Mouse (Mus musculus) small intestine, adult 2 months (tissue): Measurements from ENCODE around the gene Ezh2.

Source experiments
- CTCF ChIP-seq: fragments of 200-500 bp; IDR thresholded peaks from 2 replicates; pipeline ENCODE4 v1.5.1; 2012; ENCODE audit warnings: low read depth, mild to moderate bottlenecking, control low read depth, inconsistent platforms, low read length, moderate library complexity, mixed read lengths; ENCODE audit not compliant: insufficient replicate concordance, insufficient read length; ENCODE audit errors: extremely low read depth
- POLR2A ChIP-seq: fragments of 200-500 bp; IDR thresholded peaks from 2 replicates; pipeline ENCODE4 v1.6.1; 2012; ENCODE audit warnings: low read depth, mild to moderate bottlenecking, control low read depth, inconsistent platforms, low read length, moderate library complexity

DNA sequence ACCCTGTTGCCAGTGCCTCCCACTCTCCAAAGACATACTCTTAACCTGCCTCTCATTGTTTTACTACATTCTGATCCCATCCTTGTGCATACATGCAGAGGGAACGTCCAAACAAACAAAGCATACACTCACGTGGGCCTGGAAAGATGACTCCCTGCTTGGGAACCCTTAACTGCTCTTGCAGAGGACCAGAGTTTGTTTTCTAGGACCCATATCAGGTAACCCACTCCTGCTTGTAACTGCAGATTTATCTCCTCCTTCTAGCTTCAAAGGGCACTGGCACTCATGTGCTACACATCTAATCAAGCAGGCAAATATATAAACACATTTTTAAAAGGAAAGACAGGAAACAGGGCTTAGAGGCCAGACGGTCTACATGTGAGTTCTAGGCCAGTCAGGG is 32.8 kb upstream of the Ezh2 start:
- TF ChIP-seq CTCF (no peak), POLR2A (no peak)
